Mouse (Mus musculus): ENCODE data around the gene Hist2h2ac. TPM values are rescaled to one million over a fixed set of nuclear protein-coding genes. Genes with fewer than 3 reads are reported as not detected.

The Hist2h2ac gene
- polyA plus RNA-seq, 1 experiment from 2014 or later: 6.3 TPM

DNA sequence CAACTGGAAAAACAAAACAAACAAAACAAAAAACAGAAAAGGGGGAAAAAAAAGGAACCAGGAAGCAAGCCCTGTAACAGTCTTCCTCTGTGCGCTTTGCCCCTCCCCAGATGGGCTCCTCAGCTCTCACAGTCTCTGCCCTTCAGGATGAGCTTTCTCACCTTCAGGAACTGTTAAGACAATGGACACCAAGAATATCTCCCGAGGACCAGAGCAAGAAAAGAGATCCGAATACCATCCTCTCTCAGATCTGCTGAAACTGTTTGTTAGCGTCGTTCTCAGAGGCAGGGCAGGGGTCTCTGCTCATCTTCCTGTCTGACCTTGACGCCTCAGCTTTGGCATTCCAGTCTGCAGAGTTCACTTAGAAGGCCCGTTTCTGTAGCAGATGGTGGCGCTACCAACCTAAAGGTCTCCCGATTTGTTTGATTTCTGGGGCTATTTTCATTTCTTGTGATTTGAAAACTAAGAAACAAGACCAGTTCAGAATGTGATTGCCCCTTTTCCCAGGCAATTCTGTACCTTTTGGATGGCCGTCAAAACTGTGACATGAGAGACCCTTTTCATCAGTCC is 49.6 kb downstream of the Hist2h2ac start:
- Histone ChIP-seq H3K27ac (ENCODE audit: low read length) (peak overlapping the region; percentile 99), H3K4me2 (ENCODE audit: low read depth, low read length) (peak overlapping the region; percentile 71), H3K9me3 (replicated peaks; ENCODE audit: control insufficient read depth, low read length) (no peaks in the 10 kb centered on the region), H3K9ac (ENCODE audit: low read length) (peak overlapping the region; percentile 79), H3K27me3 (ENCODE audit: control insufficient read depth, insufficient read depth, low read length) (no peaks in the 10 kb centered on the region), H3K36me3 (ENCODE audit: control insufficient read depth, insufficient read depth, low read length) (peaks cover 12% of the 10 kb centered on the region; the same call in 1 of the 2 replicates), H3K4me1 (ENCODE audit: control insufficient read depth, insufficient read depth, low read length) (peaks cover 15% of the 10 kb centered on the region), H3K4me3 (replicated peaks; ENCODE audit: low read length) (peak overlapping the region; percentile 89)
- WGBS: 47% methylated on average over 10 of the region's 10 CpGs
- no peak for ATAC-seq (ENCODE audit: insufficient read depth, low FRiP score)

Small RNA genes lying within 50 kb of the gene (microRNA-seq; reads per million reads assigned to microRNA genes)
- gene Gm44492: not detected
- not detected for gene Gm47311
- not detected for gene Gm47313

Other genes with a start within 250 kb of the Hist2h2ac start
- 20.6 and 25.7 TPM in 2 replicates for gene Plekho1, start 224.9 kb downstream of the Hist2h2ac start, polyA plus RNA-seq (2015; fragmentation: Nextera tagmentation; extraction: Ambion mirVana)
- gene Vps45, start 162.4 kb downstream of the Hist2h2ac start, polyA plus RNA-seq (2015; fragmentation: Nextera tagmentation; extraction: Ambion mirVana): 31.7 and 39.6 TPM in 2 replicates
- gene Otud7b, start 116.4 kb downstream of the Hist2h2ac start, polyA plus RNA-seq (2015; fragmentation: Nextera tagmentation; extraction: Ambion mirVana): 11.8 and 13.1 TPM in 2 replicates
- gene Mtmr11, start 58.9 kb downstream of the Hist2h2ac start, polyA plus RNA-seq (2015; fragmentation: Nextera tagmentation; extraction: Ambion mirVana): 19.4 and 21.2 TPM in 2 replicates
- 124 and 125 TPM in 2 replicates for gene Sf3b4, start 48.5 kb downstream of the Hist2h2ac start, polyA plus RNA-seq (2015; fragmentation: Nextera tagmentation; extraction: Ambion mirVana)
- gene Sv2a, start 39.7 kb downstream of the Hist2h2ac start, polyA plus RNA-seq (2015; fragmentation: Nextera tagmentation; extraction: Ambion mirVana): 4.1 and 4.4 TPM in 2 replicates
- gene Bola1, start 1.2 kb downstream of the Hist2h2ac start, polyA plus RNA-seq (2015; fragmentation: Nextera tagmentation; extraction: Ambion mirVana): 46.8 and 50.0 TPM in 2 replicates
- 0.92 TPM in 1 of 2 replicates, not detected in the other for gene Hist2h2ab, start 1.0 kb downstream of the Hist2h2ac start, polyA plus RNA-seq (2015; fragmentation: Nextera tagmentation; extraction: Ambion mirVana)
- 9.3 and 10.6 TPM in 2 replicates for gene Hist2h2be, start 239 bp upstream of the Hist2h2ac start, polyA plus RNA-seq (2015; fragmentation: Nextera tagmentation; extraction: Ambion mirVana)
- gene Hist2h3c2, start 18.2 kb upstream of the Hist2h2ac start, polyA plus RNA-seq (2015; fragmentation: Nextera tagmentation; extraction: Ambion mirVana): 2.6 TPM in 1 of 2 replicates, not detected in the other
- gene Hist2h2aa2, start 19.4 kb upstream of the Hist2h2ac start, polyA plus RNA-seq (2015; fragmentation: Nextera tagmentation; extraction: Ambion mirVana): 49.4 and 53.3 TPM in 2 replicates
- 19.4 and 20.8 TPM in 2 replicates for gene Hist2h2aa1, start 24.6 kb upstream of the Hist2h2ac start, polyA plus RNA-seq (2015; fragmentation: Nextera tagmentation; extraction: Ambion mirVana)
- 1.3 and 2.1 TPM in 2 replicates for gene Hist2h3c1, start 25.8 kb upstream of the Hist2h2ac start, polyA plus RNA-seq (2015; fragmentation: Nextera tagmentation; extraction: Ambion mirVana)
- 7.8 and 8.6 TPM in 2 replicates for gene Hist2h4, start 42.4 kb upstream of the Hist2h2ac start, polyA plus RNA-seq (2015; fragmentation: Nextera tagmentation; extraction: Ambion mirVana)
- 29.8 and 39.2 TPM in 2 replicates for gene Hist2h3b, start 47.8 kb upstream of the Hist2h2ac start, polyA plus RNA-seq (2015; fragmentation: Nextera tagmentation; extraction: Ambion mirVana)
- 7.3 and 12.4 TPM in 2 replicates for gene Hist2h2bb, start 48.9 kb upstream of the Hist2h2ac start, polyA plus RNA-seq (2015; fragmentation: Nextera tagmentation; extraction: Ambion mirVana)
- 3.0 and 3.4 TPM in 2 replicates for gene Fcgr1, start 73.1 kb upstream of the Hist2h2ac start, polyA plus RNA-seq (2015; fragmentation: Nextera tagmentation; extraction: Ambion mirVana)
- gene BC107364, start 231.4 kb upstream of the Hist2h2ac start, polyA plus RNA-seq (2015; fragmentation: Nextera tagmentation; extraction: Ambion mirVana): 0.17 and 0.29 TPM in 2 replicates